Mouse (Mus musculus) myocyte (in vitro differentiated cells): ENCODE measurements around the gene Pbx1. TPM values are rescaled to one million over a fixed set of nuclear protein-coding genes. Genes with fewer than 3 reads are reported as not detected.
A peak's percentile ranks its signal among the peaks of the same experiment; 100 is the strongest.

ENCODE experiments used
- H3K27me3 ChIP-seq: one replicate; pipeline ENCODE4 v1.6.1; 2011; ENCODE audit not compliant: control insufficient read depth, insufficient read depth, insufficient read length
- H3K36me3 ChIP-seq: one replicate; pipeline ENCODE4 v1.6.1; 2011; ENCODE audit not compliant: control insufficient read depth, insufficient read depth
- H3K4me2 ChIP-seq: one replicate; pipeline ENCODE4 v1.6.1; 2011; ENCODE audit warnings: low read depth, control low read depth
- H3K4me3 ChIP-seq: one replicate; pipeline ENCODE4 v1.5.1; 2011; ENCODE audit warnings: mild to moderate bottlenecking, control low read depth, moderate library complexity
- H3K79me2 ChIP-seq: one replicate; pipeline ENCODE4 v1.6.1; 2011; ENCODE audit not compliant: control insufficient read depth, insufficient read depth
- H3ac ChIP-seq: one replicate; pipeline ENCODE4 v1.6.1; 2011; ENCODE audit not compliant: control insufficient read depth, insufficient read length
- CEBPB ChIP-seq: IDR thresholded peaks from 2 replicates; pipeline ENCODE4 v1.6.1; 2011; ENCODE audit warnings: mild to moderate bottlenecking, moderate library complexity; ENCODE audit not compliant: poor library complexity, insufficient read depth, severe bottlenecking
- E2F4 ChIP-seq: IDR thresholded peaks from one replicate; pipeline ENCODE4 v1.6.1; 2011; ENCODE audit warnings: mild to moderate bottlenecking, control low read depth, moderate library complexity; ENCODE audit not compliant: insufficient read depth
- MAX ChIP-seq: IDR thresholded peaks from one replicate; pipeline ENCODE4 v1.6.1; 2011; ENCODE audit warnings: low read depth, mild to moderate bottlenecking, control low read depth
- MYOD1 ChIP-seq, 3 experiments: IDR thresholded peaks; one replicate each; pipeline ENCODE4 v1.6.1; 2011; ENCODE audit warnings: control low read depth in 2 of 3, low read depth in 2 of 3, mild to moderate bottlenecking in 2 of 3, moderate library complexity in 1 of 3; ENCODE audit not compliant: insufficient read length in 2 of 3, control insufficient read depth in 1 of 3
- MYOG ChIP-seq, 3 experiments: IDR thresholded peaks; one replicate each; pipeline ENCODE4 v1.6.1; 2011; ENCODE audit warnings: control low read depth in 2 of 3, low read depth in 2 of 3, mild to moderate bottlenecking in 2 of 3; ENCODE audit not compliant: insufficient read length in 2 of 3, control insufficient read depth in 1 of 3, insufficient read depth in 1 of 3
- POLR2A ChIP-seq: IDR thresholded peaks from one replicate; pipeline ENCODE4 v1.6.1; 2011; ENCODE audit warnings: low read depth, mild to moderate bottlenecking, control low read depth, moderate library complexity; ENCODE audit not compliant: insufficient read length
- POLR2AphosphoS2 ChIP-seq: IDR thresholded peaks from one replicate; pipeline ENCODE4 v1.6.1; 2011; ENCODE audit warnings: low read depth, control low read depth; ENCODE audit not compliant: insufficient read length
- REST ChIP-seq: IDR thresholded peaks from one replicate; pipeline ENCODE4 v1.6.1; 2011; ENCODE audit warnings: mild to moderate bottlenecking, control low read depth, moderate library complexity; ENCODE audit not compliant: insufficient read depth, insufficient read length
- SRF ChIP-seq: IDR thresholded peaks from one replicate; pipeline ENCODE4 v1.6.1; 2011; ENCODE audit warnings: low read depth; ENCODE audit not compliant: control insufficient read depth, insufficient read length
- TCF12 ChIP-seq: IDR thresholded peaks from one replicate; pipeline ENCODE4 v1.6.1; 2011; ENCODE audit warnings: mild to moderate bottlenecking, control low read depth; ENCODE audit not compliant: poor library complexity, insufficient read depth, severe bottlenecking
- TCF3 ChIP-seq: IDR thresholded peaks from one replicate; pipeline ENCODE4 v1.6.1; 2011; ENCODE audit warnings: low read depth, control low read depth; ENCODE audit not compliant: insufficient read length
- USF1 ChIP-seq: IDR thresholded peaks from one replicate; pipeline ENCODE4 v1.6.1; 2011; ENCODE audit warnings: low read depth, mild to moderate bottlenecking, control low read depth, moderate library complexity
- polyA plus RNA-seq: library from polyadenylated mRNA; unstranded; fragments of >200 nt; fragmentation: generic; extraction: Trizol; gene quantifications from one replicate; pipeline ENCODE4 v1.2.1, GENCODE M21; 2012; ENCODE audit warnings: missing spikeins

Gene Pbx1
- polyA plus RNA-seq, 1 experiment: 11.4 TPM

- H3K4me3 ChIP-seq: no peak overlapping the region
- no peak overlapping the region for H3K4me2 ChIP-seq
- no peaks in the 10 kb centered on the region for H3K27me3 ChIP-seq
- H3K79me2 ChIP-seq: no peaks in the 10 kb centered on the region
- TF ChIP-seq TCF3 (no peak), MYOD1 (IDR thresholded peaks at IDR 0.05; ENCODE audit: control insufficient read depth in 1 of 3, insufficient read length in 2 of 3, low read depth in 2 of 3) (no peak), REST (no peak), USF1 (no peak)
- no peak overlapping the region for H3ac ChIP-seq
- no peaks in the 10 kb centered on the region for H3K36me3 ChIP-seq
These were observed 23.1 kb upstream of the Pbx1 start for GRCm38 (mm10) chr1:168455178-168455577.

- Histone ChIP-seq H3K4me3 (no peak overlapping the region), H3K27me3 (no peaks in the 10 kb centered on the region), H3ac (no peak overlapping the region), H3K4me2 (no peak overlapping the region), H3K79me2 (peaks cover 26% of the 10 kb centered on the region), H3K36me3 (no peaks in the 10 kb centered on the region)
- TF ChIP-seq MAX (no peak), E2F4 (no peak), MYOG (IDR thresholded peaks at IDR 0.05; ENCODE audit: control insufficient read depth in 1 of 3, insufficient read depth in 1 of 3, insufficient read length in 2 of 3, low read depth in 2 of 3) (no peak), POLR2AphosphoS2 (no peak)
These were observed 1.6 kb upstream of the Pbx1 start for GRCm38 (mm10) chr1:168433671-168434070.

GRCm38 (mm10) chr1:168432281-168432725 is 233 bp upstream of the Pbx1 start:
- no peaks in the 10 kb centered on the region for H3K36me3 ChIP-seq
- H3K4me2 ChIP-seq: peak overlapping the region; percentile 74
- no peaks in the 10 kb centered on the region for H3K27me3 ChIP-seq
- H3K79me2 ChIP-seq: peaks cover 39% of the 10 kb centered on the region
- peak overlapping the region; percentile 91 for H3K4me3 ChIP-seq
- TF ChIP-seq E2F4: no peak
- no peak for TF ChIP-seq CEBPB
- no peak for TF ChIP-seq MYOG (IDR thresholded peaks at IDR 0.05; ENCODE audit: control insufficient read depth in 1 of 3, insufficient read depth in 1 of 3, insufficient read length in 2 of 3, low read depth in 2 of 3)
- no peak for TF ChIP-seq MAX
- TF ChIP-seq TCF12: no peak
- peak; percentile 55 for TF ChIP-seq POLR2A
- no peak for TF ChIP-seq SRF
- TF ChIP-seq TCF3: no peak
- no peak for TF ChIP-seq USF1
- no peak for TF ChIP-seq MYOD1 (IDR thresholded peaks at IDR 0.05; ENCODE audit: control insufficient read depth in 1 of 3, insufficient read length in 2 of 3, low read depth in 2 of 3)
- TF ChIP-seq POLR2AphosphoS2: peak; percentile 49
- TF ChIP-seq REST: no peak
- H3ac ChIP-seq: no peak overlapping the region

- Histone ChIP-seq H3K27me3 (no peaks in the 10 kb centered on the region), H3K4me2 (peak overlapping the region; percentile 30), H3ac (no peak overlapping the region), H3K79me2 (peaks cover 45% of the 10 kb centered on the region), H3K4me3 (peak overlapping the region; percentile 91), H3K36me3 (no peaks in the 10 kb centered on the region)
- peak; percentile 68 for TF ChIP-seq POLR2A
- no peak for TF ChIP-seq TCF12
- no peak for TF ChIP-seq MAX
- TF ChIP-seq POLR2AphosphoS2: peak; percentile 64
These were observed 299 bp downstream of the Pbx1 start for GRCm38 (mm10) chr1:168431711-168432231.

GRCm38 (mm10) chr1:168430868-168431710 is 981 bp downstream of the Pbx1 start:
- no peaks in the 10 kb centered on the region for H3K36me3 ChIP-seq
- peak overlapping the region; percentile 87 for H3K4me2 ChIP-seq
- H3ac ChIP-seq: no peak overlapping the region
- H3K4me3 ChIP-seq: peak overlapping the region; percentile 91
- TF ChIP-seq SRF (no peak), TCF12 (no peak), TCF3 (no peak), USF1 (no peak), MYOG (IDR thresholded peaks at IDR 0.05; ENCODE audit: control insufficient read depth in 1 of 3, insufficient read depth in 1 of 3, insufficient read length in 2 of 3, low read depth in 2 of 3) (no peak)
- H3K27me3 ChIP-seq: no peaks in the 10 kb centered on the region
- H3K79me2 ChIP-seq: peaks cover 50% of the 10 kb centered on the region
